Mouse (Mus musculus): ENCODE measurements around the gene Gm20388.

GRCm38 (mm10) chr8:120067936-120068668 is 157.5 kb downstream of the Gm20388 start:
- no peak for TF ChIP-seq CTCF (IDR thresholded peaks at IDR 0.05; ENCODE audit: low read depth, low read length)
- no peak for TF ChIP-seq POLR2A (IDR thresholded peaks at IDR 0.05; ENCODE audit: insufficient read depth, low read length)

All from ES-Bruce4 (cell line).